ENCODE assay signal across 13 mouse cellular contexts in genomic region chr3:108068826-108069225, GRCm38 (mm10). TPM values are rescaled to one million over a fixed set of nuclear protein-coding genes. Genes with fewer than 3 reads are reported as not detected.
DNase-seq lines count a peak whose midpoint lies in the region; ATAC-seq and TF ChIP-seq lines count a peak whose summit lies in the region.
"Had no signal": no experiment of that assay in that cellular context is flagged by ENCODE, and none has a peak within 500 bp of the region (broad histone marks: within the 10 kb centered on the region; RNA-seq: fewer than 3 reads in every experiment).

No protein-coding gene starts in this region.

- no peaks in the 10 kb centered on the region for H3K9me3 ChIP-seq in heart, embryonic 12.5 days (replicated peaks)
- no peaks in the 10 kb centered on the region for H3K9me3 ChIP-seq in heart, embryonic 11.5 days (replicated peaks; ENCODE audit: control insufficient read depth, low read length)
- H3K9me3 ChIP-seq in liver, embryonic 12.5 days (replicated peaks) = no peaks in the 10 kb centered on the region
- H3K9me3 ChIP-seq in liver, postnatal 0 days (ENCODE audit: low read length) = no peaks in the 10 kb centered on the region
- H3K9me3 ChIP-seq: hindbrain, embryonic 13.5 days had no signal

- no peak for TF ChIP-seq CTCF in liver, postnatal 0 days (IDR thresholded peaks at IDR 0.05; ENCODE audit: low read depth)

- DNase-seq in liver = no peak
- DNase-seq in liver, postnatal 0 days = peak; percentile 9
- no peak for DNase-seq in c-Kit-positive CD71-positive TER-119-positive erythroid progenitor cells, embryonic 14.5 days (ENCODE audit: low spot score)
- DNase-seq: cerebellum, postnatal 10 days; embryo, embryonic 11 days; layer of hippocampus, postnatal 36 days; thymus, postnatal 36 days had no signal

- H3K27ac ChIP-seq in heart, embryonic 12.5 days (ENCODE audit: poor library complexity, severe bottlenecking) = no peak overlapping the region
- no peak overlapping the region for H3K27ac ChIP-seq in heart, embryonic 11.5 days (ENCODE audit: low read depth, low read length)
- H3K27ac ChIP-seq in liver, embryonic 12.5 days = peak overlapping the region; percentile 57
- H3K27ac ChIP-seq in liver, postnatal 0 days (ENCODE audit: low read depth) = peak overlapping the region; percentile 71
- H3K27ac ChIP-seq: hindbrain, embryonic 13.5 days; liver, embryonic 14.5 days had no signal

- no peak for TF ChIP-seq EP300 in liver, postnatal 0 days (IDR thresholded peaks at IDR 0.05; ENCODE audit: low read depth)

- H3K9ac ChIP-seq in heart, embryonic 12.5 days = peak overlapping the region; percentile 39
- no peak overlapping the region for H3K9ac ChIP-seq in heart, embryonic 11.5 days (ENCODE audit: low read depth, low read length)
- no peak overlapping the region for H3K9ac ChIP-seq in liver, embryonic 12.5 days
- no peak overlapping the region; the same call in 1 of the 2 replicates for H3K9ac ChIP-seq in liver, postnatal 0 days (replicated peaks)
- H3K9ac ChIP-seq: hindbrain, embryonic 13.5 days; liver, embryonic 14.5 days had no signal

- peaks cover 18% of the 10 kb centered on the region for H3K4me1 ChIP-seq in heart, embryonic 12.5 days (replicated peaks)
- peaks cover 11% of the 10 kb centered on the region for H3K4me1 ChIP-seq in heart, embryonic 11.5 days (ENCODE audit: control insufficient read depth, insufficient read depth, low read length)
- peaks cover 24% of the 10 kb centered on the region for H3K4me1 ChIP-seq in liver, embryonic 12.5 days
- peaks cover 25% of the 10 kb centered on the region for H3K4me1 ChIP-seq in liver, postnatal 0 days (ENCODE audit: insufficient read depth)

- ATAC-seq in heart, embryonic 12.5 days (ENCODE audit: insufficient number of reproducible peaks, low FRiP score) = no peak
- ATAC-seq in heart, embryonic 11.5 days (replicated peaks; ENCODE audit: insufficient number of reproducible peaks, low FRiP score, low TSS enrichment) = no peak
- no peak for ATAC-seq in liver, embryonic 12.5 days
- ATAC-seq in liver, postnatal 0 days = no peak
- no peak for ATAC-seq in activated CD4-positive, CD25-positive, alpha-beta regulatory T cell, adult 4 months

- peaks cover 8% of the 10 kb centered on the region for H3K36me3 ChIP-seq in heart, embryonic 12.5 days
- H3K36me3 ChIP-seq in heart, embryonic 11.5 days (ENCODE audit: control insufficient read depth, insufficient read depth, low read length) = no peaks in the 10 kb centered on the region
- H3K36me3 ChIP-seq in liver, embryonic 12.5 days = peaks cover 22% of the 10 kb centered on the region
- H3K36me3 ChIP-seq in liver, postnatal 0 days (replicated peaks; ENCODE audit: insufficient read depth, low read length) = no peaks in the 10 kb centered on the region; the same call in none of the 2 replicates

- whole genome bisulfite sequencing in heart, embryonic 12.5 days = 3% methylated on average over 1 of the region's 1 CpGs
- 0% methylated on average over 1 of the region's 1 CpGs for whole genome bisulfite sequencing in heart, embryonic 11.5 days (ENCODE audit: insufficient replicate concordance)
- WGBS in liver, embryonic 12.5 days (ENCODE audit: insufficient replicate concordance) = 7% methylated on average over 1 of the region's 1 CpGs
- WGBS in liver, postnatal 0 days (ENCODE audit: insufficient replicate concordance) = 8% methylated on average over 1 of the region's 1 CpGs

- no peaks in the 10 kb centered on the region for H3K27me3 ChIP-seq in heart, embryonic 12.5 days (replicated peaks)
- no peaks in the 10 kb centered on the region for H3K27me3 ChIP-seq in heart, embryonic 11.5 days (ENCODE audit: control insufficient read depth, insufficient read depth, low read length)
- H3K27me3 ChIP-seq in liver, embryonic 12.5 days (replicated peaks) = no peaks in the 10 kb centered on the region; the same call in 1 of the 2 replicates
- no peaks in the 10 kb centered on the region for H3K27me3 ChIP-seq in liver, postnatal 0 days (ENCODE audit: insufficient read depth, low read length)

- no peak overlapping the region for H3K4me3 ChIP-seq in heart, embryonic 12.5 days
- H3K4me3 ChIP-seq in heart, embryonic 11.5 days (ENCODE audit: low read depth, low read length) = no peak overlapping the region
- H3K4me3 ChIP-seq in liver, embryonic 12.5 days = no peak overlapping the region
- H3K4me3 ChIP-seq in liver, postnatal 0 days (ENCODE audit: low read depth, low read length) = no peak overlapping the region
- H3K4me3 ChIP-seq: hindbrain, embryonic 13.5 days had no signal

- H3K4me2 ChIP-seq in heart, embryonic 12.5 days = no peak overlapping the region; the same call in 1 of the 2 replicates
- H3K4me2 ChIP-seq in heart, embryonic 11.5 days = no peak overlapping the region
- no peak overlapping the region for H3K4me2 ChIP-seq in liver, embryonic 12.5 days
- H3K4me2 ChIP-seq in liver, postnatal 0 days (ENCODE audit: low read depth, low read length) = peak overlapping the region; percentile 65; the same call in 1 of the 2 replicates
- H3K4me2 ChIP-seq: hindbrain, embryonic 13.5 days had no signal

RNA-seq across cellular contexts. Expression of gene Ampd2, which starts 17.6 kb away (rescaled TPM):
- polyA plus RNA-seq in heart, embryonic 12.5 days (2016; fragmentation: Nextera tagmentation; extraction: Ambion mirVana) = 40.0 and 41.6 TPM in 2 replicates
- 30.6 and 32.1 TPM in 2 replicates for polyA plus RNA-seq in heart, embryonic 11.5 days (2014; fragmentation: Nextera tagmentation; extraction: Ambion mirVana)
- polyA plus RNA-seq in liver, embryonic 12.5 days (2016; fragmentation: Nextera tagmentation; extraction: Ambion mirVana) = 77.4 and 80.6 TPM in 2 replicates
- polyA plus RNA-seq in liver, postnatal 0 days (2015; fragmentation: Nextera tagmentation; extraction: Ambion mirVana) = 17.3 and 23.0 TPM in 2 replicates
- 10 to 100 TPM; 13.6 to 21.6 TPM for polyA plus RNA-seq in activated CD4-positive, CD25-positive, alpha-beta regulatory T cell, adult 4 months (2017; shearing (Covaris generic))

RNA-seq across cellular contexts. Expression of gene Gnat2, which starts 23.8 kb away (rescaled TPM):
- polyA plus RNA-seq in heart, embryonic 12.5 days (2016; fragmentation: Nextera tagmentation; extraction: Ambion mirVana) = 0.54 and 0.98 TPM in 2 replicates
- 1.1 and 1.3 TPM in 2 replicates for polyA plus RNA-seq in heart, embryonic 11.5 days (2014; fragmentation: Nextera tagmentation; extraction: Ambion mirVana)
- polyA plus RNA-seq in liver, embryonic 12.5 days (2016; fragmentation: Nextera tagmentation; extraction: Ambion mirVana) = 2.7 and 3.3 TPM in 2 replicates
- 1.6 and 1.7 TPM in 2 replicates for polyA plus RNA-seq in liver, postnatal 0 days (2015; fragmentation: Nextera tagmentation; extraction: Ambion mirVana)
- not detected for polyA plus RNA-seq in activated CD4-positive, CD25-positive, alpha-beta regulatory T cell, adult 4 months (2017; shearing (Covaris generic))

RNA-seq across cellular contexts. Expression of gene Gstm4, which starts 24.1 kb away (rescaled TPM):
- polyA plus RNA-seq in heart, embryonic 12.5 days (2016; fragmentation: Nextera tagmentation; extraction: Ambion mirVana) = 13.4 and 13.8 TPM in 2 replicates
- 14.7 and 17.7 TPM in 2 replicates for polyA plus RNA-seq in heart, embryonic 11.5 days (2014; fragmentation: Nextera tagmentation; extraction: Ambion mirVana)
- 16.2 and 16.6 TPM in 2 replicates for polyA plus RNA-seq in liver, embryonic 12.5 days (2016; fragmentation: Nextera tagmentation; extraction: Ambion mirVana)
- 12.9 and 13.5 TPM in 2 replicates for polyA plus RNA-seq in liver, postnatal 0 days (2015; fragmentation: Nextera tagmentation; extraction: Ambion mirVana)
- 1 to 10 TPM; 3.2 to 3.4 TPM for polyA plus RNA-seq in activated CD4-positive, CD25-positive, alpha-beta regulatory T cell, adult 4 months (2017; shearing (Covaris generic))

RNA-seq across cellular contexts. Expression of gene Gstm1, which starts 51.1 kb away (rescaled TPM):
- 28.2 and 35.6 TPM in 2 replicates for polyA plus RNA-seq in heart, embryonic 12.5 days (2016; fragmentation: Nextera tagmentation; extraction: Ambion mirVana)
- polyA plus RNA-seq in heart, embryonic 11.5 days (2014; fragmentation: Nextera tagmentation; extraction: Ambion mirVana) = 32.8 and 35.5 TPM in 2 replicates
- polyA plus RNA-seq in liver, embryonic 12.5 days (2016; fragmentation: Nextera tagmentation; extraction: Ambion mirVana) = 228 and 237 TPM in 2 replicates
- polyA plus RNA-seq in liver, postnatal 0 days (2015; fragmentation: Nextera tagmentation; extraction: Ambion mirVana) = 188 and 211 TPM in 2 replicates
- polyA plus RNA-seq in activated CD4-positive, CD25-positive, alpha-beta regulatory T cell, adult 4 months (2017; shearing (Covaris generic)) = 1 to 10 TPM; 1.2 to 1.4 TPM

Comparison
In these comparisons a context has a peak if more than half of its experiments do, and no peak if none do; other contexts are left out.
1. H3K27ac ChIP-seq: peak in liver, embryonic 12.5 days (single experiment) and liver, postnatal 0 days (single experiment); none in heart, embryonic 12.5 days (single experiment) and heart, embryonic 11.5 days (single experiment).